Mouse (Mus musculus): Measurements from ENCODE around the gene Eln. TPM values are rescaled to one million over a fixed set of nuclear protein-coding genes. Genes with fewer than 3 reads are reported as not detected.

Eln gene
- total RNA-seq, 2 experiments from 2014 or later: 26.0 to 26.7 TPM

DNA sequence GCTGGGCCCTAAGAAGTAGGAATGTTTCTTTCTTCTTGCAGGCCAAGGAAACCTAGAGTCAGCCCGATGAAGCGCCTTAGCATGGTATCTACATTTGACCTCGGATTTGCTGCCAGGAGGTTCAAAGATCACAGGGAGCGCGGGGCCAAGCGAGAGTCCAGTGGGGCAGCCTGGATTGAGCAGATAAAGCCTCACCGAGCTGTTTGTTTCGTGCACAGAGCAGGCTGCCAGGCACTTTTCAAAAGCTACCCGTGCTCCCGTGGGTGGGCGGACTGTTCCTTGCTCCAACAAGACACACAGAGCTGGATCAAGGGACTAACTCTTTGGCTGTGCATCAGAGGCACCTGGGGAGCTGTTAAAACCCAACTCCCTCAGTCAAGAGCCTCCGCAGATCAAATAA, 3.1 kb downstream of the Eln start:
- no peak for DNase-seq

DNA sequence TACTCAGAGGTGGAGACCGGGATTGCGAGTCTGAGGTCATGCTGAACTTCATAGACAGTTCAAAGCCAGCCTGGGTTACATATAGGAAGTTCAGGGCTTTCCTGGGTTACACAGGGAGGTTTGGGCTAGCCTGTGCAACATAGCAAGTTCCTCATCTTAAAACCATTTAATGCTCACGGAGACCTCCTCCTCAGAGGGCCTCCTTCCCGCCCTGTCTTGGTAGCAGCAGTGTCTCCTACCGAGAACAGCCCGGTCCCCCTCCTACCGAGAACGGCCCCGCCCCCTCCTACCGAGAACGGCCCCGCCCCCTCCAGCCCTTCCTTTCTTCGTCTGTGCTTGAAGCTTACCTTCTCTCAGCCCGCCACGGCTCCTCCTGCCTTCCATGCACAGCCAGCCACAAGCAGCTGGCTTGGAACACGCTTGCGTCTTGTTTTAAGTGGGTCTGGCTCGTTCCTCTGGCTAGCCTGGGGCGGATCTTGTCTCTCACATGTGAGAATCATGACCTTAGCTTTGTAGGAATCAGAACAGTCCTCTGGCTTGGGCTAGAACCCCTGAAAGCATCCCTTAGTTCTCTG, 4.8 kb downstream of the Eln start:
- DNase-seq: peak; percentile 59 to 70

DNA sequence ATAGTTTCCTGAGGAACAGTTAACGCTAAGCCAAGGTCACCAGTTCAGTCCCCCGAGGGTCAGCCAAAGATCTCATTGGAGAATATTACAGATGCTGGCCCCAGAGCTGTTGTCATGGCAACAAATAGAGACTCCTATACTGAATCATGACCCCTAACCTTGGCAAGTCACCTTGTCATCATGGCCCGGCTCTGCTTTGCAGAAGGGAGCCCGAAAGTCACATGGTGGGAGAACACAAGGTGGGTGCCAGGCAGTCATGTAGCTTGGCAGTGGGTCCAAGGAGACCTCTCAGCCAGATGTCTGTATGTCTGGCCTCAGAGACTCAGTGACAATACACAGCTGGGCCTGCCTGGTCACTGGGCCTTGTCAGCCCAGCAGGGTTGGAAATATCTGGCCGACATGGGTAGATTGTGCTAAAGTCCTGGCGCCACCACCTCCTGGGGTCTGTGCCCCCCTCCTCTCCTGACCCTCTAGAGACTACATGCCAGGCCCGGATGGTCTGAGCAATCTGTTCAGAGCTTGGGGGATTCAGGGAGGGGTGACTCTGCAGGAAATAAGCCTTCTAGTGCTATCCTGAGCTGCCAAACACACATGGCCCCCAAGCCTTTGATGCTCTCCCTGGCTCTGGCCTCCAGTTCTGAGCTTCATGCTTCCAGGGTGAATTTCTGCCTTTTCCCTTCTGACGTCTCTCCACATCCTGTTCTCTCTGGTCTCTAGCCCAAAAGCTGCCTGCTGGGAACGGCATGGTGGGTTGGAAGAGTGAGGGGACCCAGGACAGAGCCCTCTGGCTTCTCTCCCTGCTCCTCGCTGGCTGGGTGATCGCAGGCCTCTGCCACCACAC, 6.4 kb downstream of the Eln start:
- peak; percentile 78 to 84 for DNase-seq

DNA sequence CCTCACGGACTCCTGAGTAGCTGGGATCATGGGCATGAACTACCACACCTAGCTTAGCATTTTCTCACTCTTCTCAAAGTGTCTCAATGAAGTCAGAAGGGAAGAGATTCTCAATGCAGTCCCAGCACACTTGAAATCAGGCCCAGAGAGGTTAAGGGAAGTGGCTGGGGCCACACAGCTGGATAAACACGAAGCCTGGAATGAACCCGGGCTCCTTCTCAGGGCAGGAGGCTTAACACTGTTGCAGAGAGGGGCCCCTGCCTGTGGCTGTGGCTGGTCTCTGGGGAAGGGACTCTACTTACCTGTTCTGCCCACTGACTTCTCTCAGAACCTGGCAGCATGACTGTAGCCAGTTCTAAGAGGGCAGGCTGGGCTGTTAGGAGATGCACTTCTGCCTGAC, 7.2 kb downstream of the Eln start:
- DNase-seq: peak in 1 of 2 experiments; percentile 31

DNA sequence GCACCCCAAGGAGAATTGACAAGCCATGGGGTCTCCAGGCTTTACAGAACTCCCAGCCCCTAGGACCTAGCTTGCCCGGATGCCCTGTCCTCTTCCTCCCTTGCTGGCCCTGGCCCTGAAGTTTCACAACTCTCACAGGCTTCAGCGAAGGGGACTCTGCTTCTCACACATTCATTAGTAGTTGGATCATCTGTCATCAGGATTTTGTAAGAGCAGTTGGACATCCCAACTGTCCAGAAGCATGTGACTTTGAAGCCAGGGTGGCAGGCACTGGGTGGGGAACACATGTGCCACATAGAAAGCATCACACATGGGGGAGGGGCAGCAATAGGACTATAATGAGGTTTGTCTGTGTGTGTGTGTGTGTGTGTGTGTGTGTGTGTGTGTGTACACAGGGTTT, 12.2 kb downstream of the Eln start:
- peak; percentile 34 to 43 for DNase-seq

DNA sequence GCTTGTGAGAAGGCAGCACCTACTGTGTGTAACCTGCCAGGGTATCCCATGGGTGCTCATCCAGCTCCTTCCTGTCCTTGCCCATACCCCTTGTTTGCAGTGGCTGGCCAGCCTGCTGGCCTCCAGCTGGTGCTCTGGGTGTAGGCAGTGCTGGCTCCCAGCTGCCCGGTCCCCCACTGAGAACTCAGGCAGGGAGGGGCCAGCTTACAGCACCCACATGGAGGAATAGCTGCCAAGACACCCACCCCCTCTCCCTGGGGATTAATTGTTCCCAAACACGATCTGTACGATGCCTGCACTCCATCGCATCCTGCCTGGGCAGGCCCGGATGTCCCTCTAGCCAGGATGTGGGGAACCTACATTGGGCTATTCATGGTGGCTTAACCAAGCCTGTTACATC, 13.1 kb downstream of the Eln start:
- DNase-seq: no peak

DNA sequence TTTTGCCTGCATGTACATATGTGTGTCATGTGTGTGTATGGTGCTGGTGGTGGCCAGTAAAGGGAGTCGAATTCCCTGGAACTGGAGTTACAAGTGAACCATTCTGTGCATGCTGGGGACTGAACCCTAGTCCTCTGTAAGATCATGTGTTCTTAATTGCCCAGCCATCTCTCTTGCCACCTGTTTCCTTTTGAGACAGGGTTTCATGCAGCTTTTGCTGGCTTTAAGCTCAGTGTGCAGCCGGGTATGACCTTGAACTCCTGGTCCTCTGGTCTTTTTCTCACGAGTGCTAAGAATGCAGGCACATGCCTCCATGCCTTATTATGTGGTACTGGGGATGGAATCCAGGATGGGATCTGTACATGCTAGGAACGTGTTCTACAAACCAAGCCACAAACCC, 13.9 kb downstream of the Eln start:
- no peak for DNase-seq

DNA sequence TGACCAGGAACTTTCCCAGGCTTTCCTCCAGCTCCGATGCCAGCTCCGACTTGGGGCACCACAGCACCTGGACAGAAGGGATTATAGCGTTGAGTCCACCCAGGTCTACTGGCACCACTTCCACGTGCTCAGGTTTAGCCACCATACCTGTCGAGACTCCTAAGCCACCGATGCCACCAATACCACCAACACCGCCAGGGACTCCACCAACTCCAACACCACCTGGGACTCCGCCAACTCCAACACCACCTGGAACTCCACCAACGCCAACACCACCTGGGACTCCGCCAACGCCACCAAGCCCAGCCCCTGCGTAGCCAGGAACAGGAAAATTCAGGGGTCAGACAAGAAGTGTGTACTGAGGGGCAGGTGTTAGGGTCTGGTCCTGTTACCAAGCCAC, 18.0 kb downstream of the Eln start:
- no peak for DNase-seq

DNA sequence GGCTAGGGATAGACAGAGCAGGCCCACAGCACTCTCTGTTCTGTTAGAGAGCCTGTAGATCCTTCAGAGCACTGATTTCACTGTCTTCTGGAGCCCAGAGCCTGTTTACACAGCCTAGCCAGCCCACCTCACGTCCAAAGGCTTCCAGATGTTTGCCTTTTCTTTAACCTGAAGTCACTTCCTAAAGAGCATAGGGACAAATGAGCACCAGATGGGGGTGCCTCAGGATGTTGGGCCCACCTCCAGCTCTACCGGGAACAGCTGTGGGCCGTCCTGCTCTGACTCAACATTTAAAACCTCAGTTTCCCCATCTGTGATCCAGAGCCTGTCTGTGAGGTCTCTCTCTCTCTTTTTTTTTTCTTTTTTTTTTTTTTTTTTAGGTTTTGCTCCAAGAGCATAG, 18.6 kb downstream of the Eln start:
- DNase-seq: no peak

DNA sequence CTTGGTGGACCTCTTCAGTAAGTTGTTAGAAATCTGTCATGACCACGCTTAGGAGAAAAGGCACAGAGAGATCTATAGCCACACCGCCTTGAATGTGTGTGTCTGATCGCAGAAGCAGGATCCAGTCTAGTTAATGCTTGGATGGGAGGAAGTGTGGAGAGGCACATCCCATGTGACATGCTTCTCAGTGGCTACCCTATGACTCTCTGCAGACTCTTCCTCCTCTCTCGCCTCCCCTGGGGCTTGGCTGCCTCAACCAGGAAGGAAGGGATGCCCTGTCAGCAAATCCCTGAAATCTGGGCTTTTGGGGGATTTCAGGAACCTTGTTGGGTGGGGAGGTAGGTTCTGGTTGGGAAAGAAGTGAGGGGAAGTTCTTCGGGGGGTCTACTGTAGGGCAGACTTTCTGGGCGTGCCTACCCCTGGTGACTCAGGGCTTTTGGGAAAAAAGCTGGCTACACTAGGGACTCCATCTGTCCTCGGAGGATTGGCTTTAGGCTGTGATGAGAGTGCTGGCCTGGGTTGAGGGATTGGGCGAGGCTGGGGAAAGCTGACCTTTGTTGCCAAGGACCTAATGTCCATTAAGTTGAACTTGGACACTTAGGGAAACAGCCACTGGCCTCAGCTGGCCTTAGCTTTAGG, 20.0 kb downstream of the Eln start:
- DNase-seq: no peak

DNA sequence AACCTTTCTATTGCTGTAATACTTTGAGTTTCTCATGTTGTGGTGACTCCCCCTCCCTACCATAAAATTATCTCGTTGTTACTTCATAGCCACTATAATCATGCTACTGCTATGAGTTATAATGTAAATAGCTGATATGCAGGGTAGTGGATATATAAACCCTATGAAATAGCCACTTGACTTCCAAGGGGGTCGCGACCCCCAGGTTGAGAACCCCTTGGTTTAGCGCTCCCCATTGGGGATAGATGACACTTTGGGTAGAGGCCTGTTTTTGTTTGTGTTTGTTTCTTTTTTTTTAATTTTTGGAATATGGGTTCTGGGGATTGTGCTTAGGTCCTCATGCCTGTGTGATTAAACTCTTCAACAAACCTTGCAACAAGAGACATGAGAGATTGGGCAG, 21.8 kb downstream of the Eln start:
- no peak for DNase-seq

DNA sequence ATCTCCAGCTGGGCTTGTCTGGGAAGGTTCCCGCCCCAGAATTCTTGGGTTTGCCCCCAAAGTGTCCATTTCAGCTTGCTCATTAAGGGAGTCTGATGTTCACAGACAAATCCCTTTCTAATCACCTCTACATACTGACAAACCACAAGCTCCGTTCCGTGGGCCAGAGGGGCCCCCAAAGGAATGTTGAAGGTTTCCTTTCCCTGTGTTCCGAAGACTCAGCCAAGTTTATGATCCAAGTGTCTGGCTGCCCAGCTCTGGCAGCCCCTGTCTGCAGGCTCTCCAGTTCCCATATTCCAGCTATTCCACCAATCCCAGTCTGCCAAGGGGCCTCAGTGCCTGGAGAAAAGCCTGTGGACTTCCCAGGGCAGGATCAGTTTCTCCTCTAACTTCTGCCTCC, 27.1 kb downstream of the Eln start:
- DNase-seq: no peak

DNA sequence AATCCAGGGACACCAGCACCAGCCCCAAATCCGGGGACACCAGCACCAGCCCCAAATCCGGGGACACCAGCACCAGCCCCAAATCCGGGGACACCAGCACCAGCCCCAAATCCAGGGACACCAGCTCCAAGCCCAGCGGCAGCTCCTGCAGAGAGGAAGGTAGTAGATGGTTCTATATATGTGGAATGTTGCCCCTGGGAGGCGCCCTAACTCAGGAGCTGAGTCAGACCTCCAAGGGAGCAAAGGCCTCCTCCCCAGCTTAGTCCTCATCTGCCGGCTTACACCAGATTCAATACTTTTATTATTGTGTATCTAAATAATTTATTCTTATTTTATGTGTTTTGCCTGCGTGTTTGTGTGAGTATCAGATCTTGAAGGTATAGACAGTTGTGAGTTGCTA, 36.0 kb downstream of the Eln start:
- DNase-seq: no peak

DNA sequence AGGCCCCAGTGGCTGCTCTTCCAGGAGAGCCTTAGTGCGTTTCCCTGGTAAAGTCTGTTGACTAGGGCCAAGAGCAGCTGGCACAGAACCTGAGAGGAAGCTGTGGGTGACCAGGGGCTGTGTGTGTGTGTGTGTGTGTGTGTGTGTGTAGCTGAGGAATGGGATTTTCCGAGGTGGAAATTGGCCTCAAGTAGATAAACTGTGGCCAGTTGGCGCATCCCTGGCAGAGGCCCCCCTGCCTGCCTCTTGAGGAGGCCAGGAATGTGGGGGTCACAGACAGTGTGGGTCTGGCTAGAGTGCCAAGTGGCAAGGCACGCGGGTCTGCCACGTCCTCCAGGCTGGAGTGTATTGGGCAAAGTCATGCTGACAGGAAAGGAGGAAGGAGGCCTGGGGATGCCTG, 37.8 kb downstream of the Eln start:
- no peak for DNase-seq

DNA sequence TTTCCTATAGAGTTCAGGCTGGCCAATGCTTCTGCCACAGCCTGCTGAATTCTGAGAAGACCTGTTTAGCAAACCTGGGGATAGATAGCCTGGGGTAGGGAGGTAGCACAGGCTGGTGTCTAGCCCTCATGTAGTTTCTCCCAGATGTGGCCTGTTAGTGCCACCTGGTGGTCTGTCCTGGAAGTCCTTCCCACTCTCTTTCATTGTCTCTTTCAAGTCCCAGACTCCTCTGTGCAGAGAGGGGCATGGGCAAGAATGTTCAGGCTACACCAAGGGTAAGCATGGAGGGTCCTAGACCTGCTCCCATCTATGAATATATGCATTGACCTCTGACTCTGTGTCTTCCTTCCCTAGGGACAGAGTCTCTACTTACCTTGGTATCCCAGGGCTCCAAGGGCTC, 43.0 kb downstream of the Eln start:
- DNase-seq: peak; percentile 71 to 90

DNA sequence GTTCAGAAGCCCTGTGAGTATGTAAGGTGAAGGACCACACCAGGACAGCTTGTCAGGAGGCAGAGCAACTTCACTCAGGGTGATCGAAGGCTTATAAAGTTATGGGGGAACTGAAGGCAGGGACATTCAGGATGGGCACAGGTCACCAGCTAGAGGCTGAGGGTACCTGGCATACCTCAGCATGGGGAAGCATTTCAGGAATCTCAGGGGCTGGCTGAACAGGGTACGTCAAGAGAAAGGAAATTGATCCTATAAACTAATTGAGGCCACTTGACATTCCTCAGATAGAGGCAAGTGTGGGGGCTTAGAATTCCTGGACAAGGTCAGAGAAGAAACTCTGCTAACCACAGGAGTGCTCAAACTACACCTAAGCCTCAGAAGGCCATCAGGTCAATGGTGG, 51.6 kb downstream of the Eln start:
- no peak for DNase-seq

DNA sequence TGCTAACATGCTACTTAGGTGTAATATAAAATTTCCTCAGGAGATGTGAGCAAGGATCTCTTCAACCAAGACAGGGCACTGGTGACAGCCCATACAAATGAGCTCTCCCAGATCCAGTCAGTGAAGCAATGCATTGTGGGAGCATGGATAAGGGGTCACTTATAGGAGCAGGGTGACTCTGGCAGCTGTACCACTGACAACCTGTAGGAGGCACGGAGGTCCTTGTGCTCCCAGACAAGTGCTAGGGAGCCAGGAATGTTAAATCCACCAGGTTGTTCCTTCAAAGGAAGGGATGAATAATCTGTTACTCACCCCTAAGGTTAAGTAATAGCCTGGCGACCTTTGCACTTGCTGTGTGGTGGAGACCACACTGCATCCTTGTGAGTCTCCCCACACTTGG, 52.0 kb downstream of the Eln start:
- DNase-seq: no peak

DNA sequence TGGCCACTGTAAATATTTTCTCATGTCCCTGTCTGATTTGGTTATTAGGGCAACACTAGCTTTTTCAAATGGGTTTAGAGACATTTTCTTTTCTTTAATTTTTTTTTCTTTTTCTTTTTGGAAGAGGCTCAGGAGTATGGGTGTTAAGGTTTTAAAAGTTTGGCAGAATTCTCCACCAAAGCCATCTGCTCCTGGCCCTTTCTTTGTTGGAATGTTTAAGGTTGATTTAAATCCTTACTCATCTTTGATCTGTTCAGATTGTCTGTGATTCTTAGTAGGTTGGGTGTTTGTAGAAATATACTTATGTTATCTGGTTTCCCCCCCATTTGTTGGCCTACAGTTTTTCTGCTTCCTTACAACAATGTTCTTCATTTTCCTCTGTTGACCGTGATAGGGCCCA, 54.4 kb downstream of the Eln start:
- no peak for DNase-seq

DNA sequence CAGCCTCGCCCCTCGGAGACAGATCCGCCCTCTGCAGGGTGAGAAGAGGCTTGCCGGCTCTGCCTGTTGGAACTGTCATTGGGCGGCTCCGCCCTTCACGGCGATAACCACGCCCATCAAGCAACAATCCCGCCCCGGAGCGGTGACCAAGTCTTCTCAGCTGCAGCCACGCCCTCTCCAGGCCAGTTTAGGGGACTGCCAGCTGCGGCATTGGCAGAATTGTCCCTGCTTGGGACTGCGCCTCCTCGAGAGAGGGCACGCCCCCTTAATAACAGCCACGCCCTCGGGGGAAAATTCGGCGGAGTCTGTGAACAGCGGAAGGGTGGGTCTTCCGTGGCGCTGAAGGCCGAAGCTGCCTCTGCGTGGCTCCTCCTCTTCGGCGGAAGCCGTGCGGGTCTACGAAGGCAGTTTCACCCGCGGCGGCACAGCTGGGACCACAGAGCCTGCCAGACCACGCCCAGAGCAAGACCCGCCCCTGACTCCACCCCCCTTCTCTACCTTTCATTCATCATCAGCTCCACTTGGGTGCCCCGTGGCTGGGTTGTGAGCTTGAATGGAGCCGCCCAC, 58.3 kb downstream of the Eln start:
- DNase-seq: peak; percentile 99 to 100

DNA sequence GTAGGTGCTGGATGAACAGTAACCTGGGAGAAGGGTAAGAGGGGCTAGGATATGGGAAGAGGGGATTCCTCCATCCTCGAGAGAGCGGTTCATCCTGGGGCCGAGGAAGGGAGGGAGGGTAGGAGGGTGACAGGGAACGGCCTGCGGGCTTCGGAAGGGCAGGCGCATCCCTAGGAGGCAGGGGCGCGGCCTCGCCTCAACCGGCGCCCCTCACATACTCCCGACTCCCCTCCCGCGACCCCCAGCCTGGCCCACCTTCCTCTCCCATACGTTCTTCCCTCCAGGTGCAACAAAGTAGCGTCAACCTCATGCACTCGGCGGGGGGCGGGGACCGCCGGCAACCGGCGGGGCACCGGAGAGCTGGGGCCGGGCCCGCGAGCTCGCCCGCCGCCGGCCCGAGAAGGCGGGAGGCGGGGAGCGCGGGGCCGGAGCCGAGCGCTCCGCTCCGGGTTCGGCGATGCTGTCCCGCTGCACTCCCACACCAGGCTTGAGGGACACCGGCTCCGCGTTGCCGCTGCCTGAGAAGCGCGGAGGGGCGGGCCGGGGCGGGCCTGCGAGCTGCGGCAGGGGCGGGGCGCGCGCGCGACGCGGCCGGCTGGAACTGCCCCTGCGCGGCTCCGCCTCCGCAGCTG, 58.9 kb downstream of the Eln start, which contains the start of gene Limk1:
Gene Limk1, minus strand, starts transcription at position 513 of the 632 bp plus-strand sequence.
- no peak for DNase-seq

DNA sequence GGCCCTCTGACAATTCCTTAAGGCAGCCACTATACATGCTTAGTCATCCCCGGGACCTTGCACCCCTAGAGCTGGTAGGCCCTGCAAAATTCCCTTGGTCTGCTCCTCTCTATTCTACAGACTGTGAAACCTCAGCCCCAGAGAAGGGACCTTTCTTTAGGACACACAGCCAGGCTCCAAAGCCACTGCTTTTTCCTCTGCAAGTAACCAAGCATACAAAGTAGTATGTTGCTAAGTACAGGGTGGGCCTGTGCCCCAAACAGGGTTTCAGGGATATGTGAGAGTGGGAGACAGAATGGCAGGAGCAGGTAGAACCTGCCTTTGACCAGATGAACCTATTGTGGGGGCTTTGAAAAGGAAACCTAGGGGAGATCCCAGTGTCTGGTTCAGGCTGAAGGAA, 59.9 kb downstream of the Eln start:
- DNase-seq: no peak

DNA sequence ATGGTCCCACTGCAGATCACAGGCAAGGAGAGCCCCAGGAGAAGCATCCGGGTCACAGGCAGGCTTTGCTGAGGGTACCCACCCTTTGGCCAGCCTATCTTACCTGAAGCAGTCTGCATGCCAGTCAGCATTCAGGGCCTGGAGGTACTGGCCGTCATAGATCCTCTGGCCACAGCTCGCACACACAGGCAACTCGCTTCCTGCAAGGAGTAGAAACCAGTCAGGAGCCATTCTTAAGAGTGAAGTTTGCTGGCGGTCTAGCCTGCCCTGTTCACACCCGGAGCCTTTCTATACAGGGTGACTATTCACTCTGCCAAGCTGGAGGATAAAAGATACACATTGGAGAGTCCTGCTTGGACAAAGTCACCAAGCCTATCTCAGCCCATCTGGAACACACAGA, 60.6 kb downstream of the Eln start:
- no peak for DNase-seq

DNA sequence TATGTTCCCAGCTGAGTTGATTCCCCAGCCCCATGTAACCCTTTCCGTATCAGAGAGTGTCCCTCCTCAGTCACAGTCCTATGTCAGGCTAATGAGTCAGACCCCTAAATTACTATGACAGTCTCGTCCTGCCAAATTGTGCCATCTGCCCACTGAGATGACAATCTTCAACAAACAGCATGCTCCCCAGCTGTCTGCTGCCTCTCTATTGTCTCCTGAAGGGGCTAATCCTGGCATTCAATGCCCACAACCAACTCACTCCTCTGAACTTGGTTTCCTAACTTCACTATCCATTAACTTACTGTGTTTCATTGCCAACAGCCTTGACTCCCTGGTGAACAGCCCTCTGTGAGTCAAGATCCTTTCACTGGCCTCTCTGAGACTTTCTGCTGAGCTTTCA, 62.7 kb downstream of the Eln start:
- no peak for DNase-seq

Measured in heart, adult 18-20 months (tissue).